Mouse (Mus musculus) left cerebral cortex, adult 6 months (tissue): ENCODE measurements around the gene Rnf130. TPM values are rescaled to one million over a fixed set of nuclear protein-coding genes. Genes with fewer than 3 reads are reported as not detected.

ENCODE experiments used
- long read RNA-seq, 2 experiments: library from polyadenylated mRNA; unstranded; transcript quantifications; one replicate each; pipeline ENCODE4 v2.0.0; 2019 to 2020
- polyA plus RNA-seq: library from polyadenylated mRNA; unstranded; fragments of <200 nt; fragmentation: Nextera tagmentation; gene quantifications from 2 replicates; pipeline ENCODE4 v1.2.3, GENCODE M21; 2021

Rnf130 gene
- polyA plus RNA-seq, result 20.7 and 52.1 TPM in 2 replicates
- long read RNA-seq, experiment 1, transcript Rnf130-201 (8 exons, 1,415 nt), result minor isoform, 7 of 69 reads
- long read RNA-seq, experiment 1, transcript Rnf130-202 (9 exons, 1,502 nt), result major isoform, 40 of 69 reads
- long read RNA-seq, experiment 1, partial matches to known transcripts, result 1 of 69 reads
- long read RNA-seq, experiment 1, other reads (novel, unspliced or antisense), result 21 of 69 reads
- long read RNA-seq, experiment 2, transcript Rnf130-202 (9 exons, 1,502 nt), result major isoform, 5 of 26 reads
- long read RNA-seq, experiment 2, partial matches to known transcripts, result 15 of 26 reads
- long read RNA-seq, experiment 2, other reads (novel, unspliced or antisense), result 5 of 26 reads

GRCm38 (mm10) chr11:50024833-50025720 lies at the start of gene Rnf130:
Rnf130 (plus strand) TSS chr11:50025346.

GRCm38 (mm10) chr11:50130811-50131766 lies 105.9 kb downstream of the Rnf130 start, which contains the start of gene Tbc1d9b:
Tbc1d9b (plus strand) TSS chr11:50131396.

Other genes with a start within 250 kb of the Rnf130 start
- gene Gfpt2, start 231.2 kb upstream of the Rnf130 start, polyA plus RNA-seq, result 4.6 and 5.5 TPM in 2 replicates
- 64.9 and 154 TPM in 2 replicates for gene Mapk9, start 178.6 kb upstream of the Rnf130 start, polyA plus RNA-seq
- gene Rasgef1c, start 123.5 kb upstream of the Rnf130 start, polyA plus RNA-seq, result 18.5 and 43.8 TPM in 2 replicates
- gene Tbc1d9b, start 106.0 kb downstream of the Rnf130 start, polyA plus RNA-seq, result 84.3 and 84.9 TPM in 2 replicates
- gene Mrnip, start 149.1 kb downstream of the Rnf130 start, polyA plus RNA-seq, result 18.9 and 24.9 TPM in 2 replicates
- gene Sqstm1, start 185.5 kb downstream of the Rnf130 start, polyA plus RNA-seq, result 303 and 390 TPM in 2 replicates
- gene Mgat4b, start 185.5 kb downstream of the Rnf130 start, polyA plus RNA-seq, result 12.0 and 15.5 TPM in 2 replicates
- gene Ltc4s, start 213.3 kb downstream of the Rnf130 start, polyA plus RNA-seq, result 14.5 and 16.4 TPM in 2 replicates